Mouse (Mus musculus): ENCODE measurements at regions not wholly inside any gene's neighbourhood (a gene's known extent, or its start where the extent isn't known, plus 50 kb on each side); places are given as distances from the start of the nearest gene placed in this dataset.

GRCm38 (mm10) chr6:107629376-107629775, 99.8 kb downstream of the Lrrn1 start:
- no peak for DNase-seq (ENCODE audit: low spot score)

GRCm38 (mm10) chr6:107645751-107646150, 116.2 kb downstream of the Lrrn1 start:
- no peak for DNase-seq (ENCODE audit: low spot score)

GRCm38 (mm10) chr6:107653840-107654523, 124.4 kb downstream of the Lrrn1 start:
- no peak for DNase-seq (ENCODE audit: low spot score)

- DNase-seq (ENCODE audit: low spot score) = no peak
Measured at GRCm38 (mm10) chr6:107657805-107658204, 128.2 kb downstream of the Lrrn1 start.

- DNase-seq (ENCODE audit: low spot score) = no peak
Measured at GRCm38 (mm10) chr6:107661009-107661764, 131.6 kb downstream of the Lrrn1 start.

GRCm38 (mm10) chr6:107699298-107699697, 169.7 kb downstream of the Lrrn1 start:
- no peak for DNase-seq (ENCODE audit: low spot score)

GRCm38 (mm10) chr6:107708185-107708584, 178.6 kb downstream of the Lrrn1 start:
- peak; percentile 5 for DNase-seq (ENCODE audit: low spot score)

GRCm38 (mm10) chr6:107708608-107709007, 179.0 kb downstream of the Lrrn1 start:
- no peak for DNase-seq (ENCODE audit: low spot score)

GRCm38 (mm10) chr6:107710360-107710759, 180.8 kb downstream of the Lrrn1 start:
- no peak for DNase-seq (ENCODE audit: low spot score)

GRCm38 (mm10) chr6:107711181-107712087, 181.9 kb downstream of the Lrrn1 start:
- no peak for DNase-seq (ENCODE audit: low spot score)

GRCm38 (mm10) chr6:107713051-107713450, 183.5 kb downstream of the Lrrn1 start:
- DNase-seq (ENCODE audit: low spot score) = no peak

- no peak for DNase-seq (ENCODE audit: low spot score)
Measured at GRCm38 (mm10) chr6:107717194-107717593, 187.6 kb downstream of the Lrrn1 start.

- DNase-seq (ENCODE audit: low spot score) = no peak
Measured at GRCm38 (mm10) chr6:107730294-107730693, 200.7 kb downstream of the Lrrn1 start.

GRCm38 (mm10) chr6:107734773-107735172, 205.2 kb downstream of the Lrrn1 start:
- DNase-seq (ENCODE audit: low spot score) = no peak

GRCm38 (mm10) chr6:107749111-107749736, 219.7 kb downstream of the Lrrn1 start:
- no peak for DNase-seq (ENCODE audit: low spot score)

- DNase-seq (ENCODE audit: low spot score) = no peak
Measured at GRCm38 (mm10) chr6:107749794-107750193, 220.2 kb downstream of the Lrrn1 start.

- no peak for DNase-seq (ENCODE audit: low spot score)
Measured at GRCm38 (mm10) chr6:107752156-107752555, 222.6 kb downstream of the Lrrn1 start.

- no peak for DNase-seq (ENCODE audit: low spot score)
Measured at GRCm38 (mm10) chr6:107755158-107755557, 225.6 kb downstream of the Lrrn1 start.

GRCm38 (mm10) chr6:107770834-107771470, 241.4 kb downstream of the Lrrn1 start:
- DNase-seq (ENCODE audit: low spot score) = no peak

- no peak for DNase-seq (ENCODE audit: low spot score)
Measured at GRCm38 (mm10) chr6:107784998-107785397, 255.4 kb downstream of the Lrrn1 start.
